Mouse (Mus musculus): Measurements from ENCODE around the gene Npr3. TPM values are rescaled to one million over a fixed set of nuclear protein-coding genes. Genes with fewer than 3 reads are reported as not detected.

Gene Npr3
- polyA plus RNA-seq, 1 experiment from 2014 or later, result 8.9 TPM

GRCm38 (mm10) chr15:11906021-11906570 lies 991 bp downstream of the Npr3 start:
- WGBS, result under 1% methylated on average over 36 of the region's 36 CpGs
- ATAC-seq (replicated peaks; ENCODE audit: insufficient number of reproducible peaks, insufficient read depth, low FRiP score, low read depth), result peak; percentile 51

DNA sequence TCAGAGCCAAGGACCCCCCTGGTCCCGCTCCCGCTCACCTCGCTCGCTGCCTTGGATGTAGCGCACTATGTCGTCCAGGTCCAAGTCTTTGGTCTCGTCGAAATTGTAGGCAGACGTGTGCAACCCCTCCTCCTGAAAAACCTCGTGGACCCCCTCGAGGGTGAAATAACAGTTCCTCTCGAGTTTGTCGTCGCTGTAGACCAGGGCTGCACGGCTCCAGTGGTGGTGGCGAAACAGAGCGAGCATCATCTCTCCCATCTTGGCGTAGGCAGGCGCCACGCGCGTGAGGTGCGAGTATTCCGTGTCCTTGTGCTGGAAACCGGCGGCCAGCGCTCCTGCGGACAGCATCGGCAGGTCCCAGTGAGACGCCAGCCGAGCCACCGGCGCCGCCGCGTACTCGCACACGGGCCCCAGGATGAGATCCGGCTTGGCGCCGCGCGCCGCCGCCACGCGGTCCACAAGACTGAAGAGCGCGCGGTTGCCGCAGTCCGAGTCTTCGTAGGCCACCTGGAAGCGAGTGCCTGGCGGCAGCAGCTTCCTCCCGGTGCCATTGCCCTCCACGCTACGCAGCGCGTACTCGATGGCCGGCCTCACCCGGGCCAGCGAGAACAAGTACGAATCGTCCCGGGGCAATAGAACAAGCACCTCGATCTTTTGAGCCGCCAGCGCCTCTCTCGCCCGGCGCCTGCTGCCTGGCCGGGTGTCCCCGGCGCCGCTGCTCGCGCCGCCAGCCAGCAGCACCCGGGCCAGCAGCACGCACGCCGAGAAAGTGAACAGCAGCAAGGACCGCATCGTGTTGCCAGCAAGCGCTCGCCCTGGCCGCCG lies 2.0 kb downstream of the Npr3 start:
- under 1% methylated on average over 89 of the region's 90 CpGs for WGBS
- Histone ChIP-seq H3K9ac (peak overlapping the region; percentile 59), H3K36me3 (no peaks in the 10 kb centered on the region), H3K4me1 (replicated peaks) (peaks cover 38% of the 10 kb centered on the region), H3K27me3 (peaks cover 27% of the 10 kb centered on the region), H3K27ac (peak overlapping the region; percentile 79), H3K4me3 (peak overlapping the region; percentile 66), H3K4me2 (peak overlapping the region; percentile 85), H3K9me3 (replicated peaks) (no peaks in the 10 kb centered on the region)
- no peak for ATAC-seq (replicated peaks; ENCODE audit: insufficient number of reproducible peaks, insufficient read depth, low FRiP score, low read depth)

More at GRCm38 (mm10) chr15:11906021-11906570, 991 bp downstream of the Npr3 start:
- peaks cover 38% of the 10 kb centered on the region for H3K4me1 ChIP-seq (replicated peaks)
- H3K36me3 ChIP-seq, result no peaks in the 10 kb centered on the region
- H3K27me3 ChIP-seq, result peaks cover 27% of the 10 kb centered on the region
- H3K9ac ChIP-seq, result peak overlapping the region; percentile 57
- peak overlapping the region; percentile 85 for H3K4me2 ChIP-seq
- H3K27ac ChIP-seq, result peak overlapping the region; percentile 82
- peak overlapping the region; percentile 66 for H3K4me3 ChIP-seq
- no peaks in the 10 kb centered on the region for H3K9me3 ChIP-seq (replicated peaks)

GRCm38 (mm10) chr15:11904043-11904847 lies 2.8 kb downstream of the Npr3 start:
- Histone ChIP-seq H3K27ac (peak overlapping the region; percentile 79), H3K4me1 (replicated peaks) (peaks cover 38% of the 10 kb centered on the region), H3K27me3 (peaks cover 27% of the 10 kb centered on the region), H3K9me3 (replicated peaks) (no peaks in the 10 kb centered on the region), H3K4me2 (peak overlapping the region; percentile 85), H3K9ac (peak overlapping the region; percentile 59), H3K4me3 (peak overlapping the region; percentile 66), H3K36me3 (no peaks in the 10 kb centered on the region)
- WGBS, result under 1% methylated on average over 48 of the region's 48 CpGs
- peak; percentile 40; the same call in 1 of the 2 replicates for ATAC-seq (replicated peaks; ENCODE audit: insufficient number of reproducible peaks, insufficient read depth, low FRiP score, low read depth)

GRCm38 (mm10) chr15:11903196-11904042 lies 3.7 kb downstream of the Npr3 start:
- ATAC-seq (replicated peaks; ENCODE audit: insufficient number of reproducible peaks, insufficient read depth, low FRiP score, low read depth), result no peak; the same call in 1 of the 2 replicates
- peak overlapping the region; percentile 66 for H3K4me3 ChIP-seq
- H3K9me3 ChIP-seq (replicated peaks), result no peaks in the 10 kb centered on the region
- peak overlapping the region; percentile 59 for H3K9ac ChIP-seq
- H3K27ac ChIP-seq, result peak overlapping the region; percentile 79
- peak overlapping the region; percentile 85 for H3K4me2 ChIP-seq
- H3K4me1 ChIP-seq (replicated peaks), result peaks cover 37% of the 10 kb centered on the region
- H3K27me3 ChIP-seq, result peaks cover 26% of the 10 kb centered on the region
- no peaks in the 10 kb centered on the region for H3K36me3 ChIP-seq
- 9% methylated on average over 34 of the region's 34 CpGs for WGBS

DNA sequence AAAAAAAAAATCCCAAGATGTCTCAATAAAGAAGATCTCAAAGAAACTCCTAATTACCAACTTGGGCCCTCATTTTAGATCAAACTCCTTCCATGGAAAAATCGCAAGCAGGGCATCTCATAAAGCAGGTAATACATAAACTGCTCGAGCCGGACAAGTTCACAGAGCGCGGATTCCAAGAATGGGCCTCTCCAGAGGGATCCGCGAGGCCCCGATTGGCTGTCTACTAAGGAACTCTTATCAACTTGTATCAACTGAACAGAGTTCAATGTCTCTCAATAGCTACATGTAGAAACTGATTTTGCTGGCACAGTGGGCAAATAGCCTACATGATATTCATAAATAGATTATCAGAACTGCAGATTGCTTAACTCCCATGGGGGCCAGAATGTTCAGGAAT lies 9.5 kb downstream of the Npr3 start:
- no peak overlapping the region for H3K4me3 ChIP-seq
- H3K4me1 ChIP-seq (replicated peaks), result peaks cover 5% of the 10 kb centered on the region
- no peak overlapping the region for H3K9ac ChIP-seq
- WGBS, result 80% methylated on average over 8 of the region's 8 CpGs
- H3K27ac ChIP-seq, result peak overlapping the region; percentile 48; the same call in 1 of the 2 replicates
- no peak for ATAC-seq (replicated peaks; ENCODE audit: insufficient number of reproducible peaks, insufficient read depth, low FRiP score, low read depth)
- peak overlapping the region; percentile 15; the same call in 1 of the 2 replicates for H3K4me2 ChIP-seq
- 0 out of 2 replicates have a peak, but pooled peaks cover 2% of the 10 kb centered on the region for H3K27me3 ChIP-seq
- no peaks in the 10 kb centered on the region for H3K9me3 ChIP-seq (replicated peaks)
- no peaks in the 10 kb centered on the region for H3K36me3 ChIP-seq

GRCm38 (mm10) chr15:11897162-11897561 lies 9.9 kb downstream of the Npr3 start:
- Histone ChIP-seq H3K36me3 (no peaks in the 10 kb centered on the region), H3K9me3 (replicated peaks) (no peaks in the 10 kb centered on the region), H3K4me3 (no peak overlapping the region), H3K4me2 (peak overlapping the region; percentile 15; the same call in 1 of the 2 replicates), H3K27ac (peak overlapping the region; percentile 48), H3K27me3 (no peaks in the 10 kb centered on the region), H3K4me1 (replicated peaks) (peaks cover 5% of the 10 kb centered on the region), H3K9ac (no peak overlapping the region)
- WGBS, result 38% methylated on average over 5 of the region's 5 CpGs
- peak; percentile 78 for ATAC-seq (replicated peaks; ENCODE audit: insufficient number of reproducible peaks, insufficient read depth, low FRiP score, low read depth)

- H3K27me3 ChIP-seq, result no peaks in the 10 kb centered on the region
- no peaks in the 10 kb centered on the region for H3K9me3 ChIP-seq (replicated peaks)
- no peak overlapping the region for H3K9ac ChIP-seq
- no peak overlapping the region for H3K27ac ChIP-seq
- H3K36me3 ChIP-seq, result no peaks in the 10 kb centered on the region
- 58% methylated on average over 9 of the region's 9 CpGs for WGBS
- H3K4me1 ChIP-seq (replicated peaks), result peaks cover 5% of the 10 kb centered on the region
- H3K4me3 ChIP-seq, result no peak overlapping the region
- H3K4me2 ChIP-seq, result no peak overlapping the region
- ATAC-seq (replicated peaks; ENCODE audit: insufficient number of reproducible peaks, insufficient read depth, low FRiP score, low read depth), result no peak; the same call in 1 of the 2 replicates
These were observed 13.1 kb downstream of the Npr3 start for GRCm38 (mm10) chr15:11893969-11894368.

- WGBS, result 70% methylated on average over 3 of the region's 3 CpGs
- H3K27me3 ChIP-seq, result no peaks in the 10 kb centered on the region
- no peak overlapping the region for H3K27ac ChIP-seq
- H3K9me3 ChIP-seq (replicated peaks), result no peaks in the 10 kb centered on the region
- no peak overlapping the region for H3K4me2 ChIP-seq
- H3K4me3 ChIP-seq, result no peak overlapping the region
- ATAC-seq (replicated peaks; ENCODE audit: insufficient number of reproducible peaks, insufficient read depth, low FRiP score, low read depth), result no peak
- H3K9ac ChIP-seq, result no peak overlapping the region
- H3K4me1 ChIP-seq (replicated peaks), result no peaks in the 10 kb centered on the region
- H3K36me3 ChIP-seq, result no peaks in the 10 kb centered on the region
These were observed 15.7 kb downstream of the Npr3 start for GRCm38 (mm10) chr15:11891395-11891794.

GRCm38 (mm10) chr15:11882508-11883205 lies 24.4 kb downstream of the Npr3 start:
- Histone ChIP-seq H3K9ac (no peak overlapping the region), H3K4me1 (replicated peaks) (no peaks in the 10 kb centered on the region), H3K27ac (peak overlapping the region; percentile 12; the same call in 1 of the 2 replicates), H3K36me3 (0 out of 2 replicates have a peak, but pooled peaks cover 3% of the 10 kb centered on the region), H3K27me3 (no peaks in the 10 kb centered on the region), H3K9me3 (replicated peaks) (no peaks in the 10 kb centered on the region; the same call in 1 of the 2 replicates), H3K4me2 (no peak overlapping the region), H3K4me3 (no peak overlapping the region)
- 60% methylated on average over 10 of the region's 10 CpGs for WGBS
- no peak for ATAC-seq (replicated peaks; ENCODE audit: insufficient number of reproducible peaks, insufficient read depth, low FRiP score, low read depth)

DNA sequence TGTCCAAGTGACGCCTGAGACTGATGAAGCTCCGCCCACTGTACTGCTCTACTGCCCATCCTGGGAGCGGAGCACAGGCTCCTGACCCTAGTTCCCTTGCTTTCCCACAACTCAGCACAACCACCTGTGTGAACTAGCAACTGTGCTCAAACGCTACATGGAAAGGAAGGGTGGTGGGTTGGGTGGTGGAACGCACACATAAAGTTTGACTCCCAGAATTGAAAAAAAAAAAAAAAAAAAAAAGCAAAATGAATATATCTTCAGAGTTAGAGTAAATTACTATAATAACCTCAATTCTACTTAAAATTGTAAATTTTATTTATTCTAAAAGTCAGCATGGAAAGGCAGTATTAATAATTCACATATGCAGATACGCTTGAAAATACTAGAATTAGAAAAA lies 25.3 kb downstream of the Npr3 start:
- no peaks in the 10 kb centered on the region for H3K27me3 ChIP-seq
- 0 out of 2 replicates have a peak, but pooled peaks cover 3% of the 10 kb centered on the region for H3K36me3 ChIP-seq
- WGBS, result 91% methylated on average over 6 of the region's 6 CpGs
- H3K9me3 ChIP-seq (replicated peaks), result no peaks in the 10 kb centered on the region; the same call in 1 of the 2 replicates
- no peak for ATAC-seq (replicated peaks; ENCODE audit: insufficient number of reproducible peaks, insufficient read depth, low FRiP score, low read depth)
- H3K4me1 ChIP-seq (replicated peaks), result no peaks in the 10 kb centered on the region
- no peak overlapping the region for H3K27ac ChIP-seq
- H3K4me3 ChIP-seq, result no peak overlapping the region
- H3K4me2 ChIP-seq, result no peak overlapping the region
- H3K9ac ChIP-seq, result no peak overlapping the region
